Mouse (Mus musculus) liver, embryonic 18 days (tissue): ENCODE data around the gene Gm10643. TPM values are rescaled to one million over a fixed set of nuclear protein-coding genes. Genes with fewer than 3 reads are reported as not detected.

Experiments
- polyA plus RNA-seq: library from polyadenylated mRNA; depleted of rRNA; stranded (reverse); fragments of >200 nt; gene quantifications from 2 replicates; pipeline ENCODE4 v1.2.3, GENCODE M21; 2012; rRNA removed

Gene Gm10643
- 0.59 and 0.63 TPM in 2 replicates for polyA plus RNA-seq

DNA sequence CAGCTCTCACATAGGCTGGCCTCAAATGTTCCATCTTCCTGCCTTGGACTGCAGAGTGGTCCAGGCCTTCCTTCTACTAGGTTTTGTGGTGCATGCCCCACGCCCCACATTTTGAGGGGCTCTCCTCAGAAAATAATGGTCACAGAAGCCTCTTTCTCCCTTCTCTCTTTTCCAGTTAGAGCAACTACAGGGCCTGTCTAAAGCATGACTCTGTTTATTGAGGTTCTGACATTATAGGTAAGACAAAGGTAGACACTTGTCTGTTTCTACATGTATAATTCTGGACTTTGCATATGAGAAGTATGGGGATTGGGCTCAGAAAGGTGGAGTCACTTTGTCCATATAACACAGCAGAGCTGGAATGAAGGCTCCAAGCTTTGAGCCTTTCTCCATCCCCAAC is at the start of gene Gm10643:
Gene Gm10643 (minus strand): TSS at position 101 of the 400 bp plus-strand sequence.

GRCm38 (mm10) chr8:84104697-84105609 is 40.0 kb upstream of the Gm10643 start, which contains the start of gene Dcaf15:
Dcaf15 (minus strand) TSS chr8:84104768.

DNA sequence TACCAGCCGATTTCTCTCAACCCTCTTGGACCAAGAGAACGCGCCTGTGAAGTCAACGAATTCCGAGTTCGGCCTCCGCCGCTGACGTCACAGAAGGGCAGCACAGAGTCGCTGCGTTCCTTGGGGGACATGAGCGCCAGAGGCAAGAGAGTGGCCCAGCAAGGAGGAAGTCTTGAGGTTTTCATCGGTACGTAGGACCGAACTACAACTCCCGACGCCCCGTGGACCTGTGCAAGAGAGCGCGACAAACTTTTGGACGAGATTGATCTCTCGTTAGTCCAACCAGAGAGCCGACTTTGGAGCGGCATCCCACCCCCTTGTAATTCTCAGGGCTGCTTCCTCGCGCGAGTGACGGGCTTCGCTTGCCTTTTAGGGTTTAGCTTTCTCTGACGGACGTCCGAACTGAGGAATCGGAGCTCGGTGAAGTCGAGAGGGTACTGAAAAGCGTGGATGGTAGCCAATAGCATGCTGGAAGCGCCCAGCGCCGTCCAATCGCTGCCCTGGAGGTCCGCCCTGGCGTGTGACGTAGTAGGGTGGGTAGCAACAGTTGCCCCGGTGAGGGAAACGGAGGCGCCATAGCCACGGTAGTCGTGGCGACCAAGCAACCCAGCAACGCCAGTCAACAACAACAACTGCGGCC is 1.5 kb upstream of the Gm10643 start, which contains the start of gene Rfx1:
Gene Rfx1 (plus strand): TSS at position 544 of the 640 bp plus-strand sequence.

DNA sequence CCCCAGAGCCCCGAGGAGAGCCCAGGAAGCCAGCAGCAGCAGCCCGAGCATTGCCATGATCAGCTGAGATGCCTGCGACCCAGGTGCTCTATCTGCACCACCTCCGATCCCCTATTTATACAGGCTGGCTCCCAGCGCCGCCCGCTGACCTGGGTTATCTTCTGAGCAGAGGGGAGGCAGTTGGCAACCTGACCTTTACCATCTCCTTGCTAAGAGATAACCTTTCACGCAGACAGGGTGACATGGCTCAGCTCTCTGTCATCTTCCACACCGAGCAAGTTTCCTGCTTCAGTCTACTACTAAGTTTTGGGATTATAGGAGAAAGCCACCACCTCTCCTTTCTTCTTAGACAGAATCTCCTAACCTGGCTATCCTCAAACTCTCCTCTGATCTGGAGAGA is 20.0 kb downstream of the Gm10643 start, which contains the start of gene Rln3:
Gene Rln3 (minus strand): TSS at position 101 of the 400 bp plus-strand sequence.

GRCm38 (mm10) chr8:84042066-84042947 is 22.6 kb downstream of the Gm10643 start, which contains the start of gene Il27ra:
Il27ra (minus strand) TSS chr8:84042589.

GRCm38 (mm10) chr8:84021096-84021495 is 43.8 kb downstream of the Gm10643 start, which contains the start of gene Palm3:
Palm3 (plus strand) TSS chr8:84021471.

Other genes starting within 250 kb of the Gm10643 start
- 2.6 and 2.9 TPM in 2 replicates for gene Adgrl1, start 165.0 kb downstream of the Gm10643 start, polyA plus RNA-seq
- gene Gm10644, start 109.9 kb downstream of the Gm10643 start, polyA plus RNA-seq: 0.78 and 0.85 TPM in 2 replicates
- gene Asf1b, start 109.6 kb downstream of the Gm10643 start, polyA plus RNA-seq: 49.1 and 54.0 TPM in 2 replicates
- gene Prkaca, start 92.1 kb downstream of the Gm10643 start, polyA plus RNA-seq: 20.6 and 20.7 TPM in 2 replicates
- gene Samd1, start 67.5 kb downstream of the Gm10643 start, polyA plus RNA-seq: 19.9 and 21.8 TPM in 2 replicates
- gene 1700067K01Rik, start 63.6 kb downstream of the Gm10643 start, polyA plus RNA-seq: 0.16 and 0.17 TPM in 2 replicates
- 0.08 TPM in 1 of 2 replicates, not detected in the other for gene 2210011C24Rik, start 53.0 kb downstream of the Gm10643 start, polyA plus RNA-seq
- 0.03 and 0.05 TPM in 2 replicates for gene Palm3, start 43.7 kb downstream of the Gm10643 start, polyA plus RNA-seq
- gene Il27ra, start 22.5 kb downstream of the Gm10643 start, polyA plus RNA-seq: 1.2 and 1.4 TPM in 2 replicates
- gene Rln3, start 20.1 kb downstream of the Gm10643 start, polyA plus RNA-seq: 0.12 TPM in 1 of 2 replicates, not detected in the other
- 3.3 and 4.7 TPM in 2 replicates for gene Rfx1, start 1.7 kb upstream of the Gm10643 start, polyA plus RNA-seq
- gene Dcaf15, start 39.6 kb upstream of the Gm10643 start, polyA plus RNA-seq: 11.4 and 12.4 TPM in 2 replicates
- gene Podnl1, start 60.9 kb upstream of the Gm10643 start, polyA plus RNA-seq: 0.03 and 0.05 TPM in 2 replicates
- gene Cc2d1a, start 82.8 kb upstream of the Gm10643 start, polyA plus RNA-seq: 3.7 and 4.4 TPM in 2 replicates
- gene 4930432K21Rik, start 82.9 kb upstream of the Gm10643 start, polyA plus RNA-seq: 0.18 and 0.24 TPM in 2 replicates
- 0.13 and 0.16 TPM in 2 replicates for gene Nanos3, start 120.1 kb upstream of the Gm10643 start, polyA plus RNA-seq
- 2.9 and 3.4 TPM in 2 replicates for gene Zswim4, start 171.9 kb upstream of the Gm10643 start, polyA plus RNA-seq
- gene D8Ertd738e, start 184.6 kb upstream of the Gm10643 start, polyA plus RNA-seq: 124 and 135 TPM in 2 replicates
- gene Mri1, start 192.2 kb upstream of the Gm10643 start, polyA plus RNA-seq: 17.2 and 23.4 TPM in 2 replicates
- gene Ccdc130, start 205.2 kb upstream of the Gm10643 start, polyA plus RNA-seq: 6.9 and 7.4 TPM in 2 replicates